Mouse (Mus musculus): ENCODE measurements at regions not wholly inside any gene's neighbourhood (a gene's known extent, or its start where the extent isn't known, plus 50 kb on each side); places are given as distances from the start of the nearest gene placed in this dataset.

DNA sequence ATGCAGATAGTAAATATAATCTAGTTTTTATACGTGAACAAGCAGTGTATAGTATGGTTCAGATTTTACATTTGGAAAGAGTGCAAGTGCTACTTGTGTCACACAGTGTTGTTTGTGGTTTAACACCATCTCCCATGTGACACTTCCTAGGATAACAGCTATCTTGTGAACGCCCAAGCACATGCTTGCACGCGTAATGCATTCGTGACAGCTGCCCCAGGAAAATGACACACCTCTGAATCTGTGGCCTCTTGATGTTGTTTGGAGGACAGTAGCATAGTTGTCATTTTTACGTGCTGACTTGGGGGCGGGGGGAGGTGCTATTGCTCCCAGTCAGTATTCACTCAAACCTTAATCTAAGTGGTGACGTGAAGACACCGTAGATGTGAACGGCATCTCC lies 256.2 kb upstream of the Daam1 start:
- no peak for DNase-seq
- Histone ChIP-seq H3K79me2 (replicated peaks; ENCODE audit: control insufficient read depth, insufficient read depth, low read length) (no peaks in the 10 kb centered on the region), H3K27ac (no peak overlapping the region), H3K27me3 (ENCODE audit: control insufficient read depth, insufficient read depth, low read length) (no peaks in the 10 kb centered on the region; the same call in 1 of the 2 replicates), H3K36me3 (ENCODE audit: control insufficient read depth, insufficient read depth, low read length) (no peaks in the 10 kb centered on the region), H3K4me3 (no peak overlapping the region), H3K9ac (ENCODE audit: low read depth, low read length) (no peak overlapping the region), H3K4me1 (ENCODE audit: control insufficient read depth, insufficient read depth, low read length) (no peaks in the 10 kb centered on the region)
- TF ChIP-seq POLR2A (IDR thresholded peaks at IDR 0.05; ENCODE audit: insufficient read depth, low read depth, low read length) (no peak), CTCF (IDR thresholded peaks at IDR 0.05) (no peak), EP300 (IDR thresholded peaks at IDR 0.05; ENCODE audit: insufficient read depth, low read depth, low read length) (no peak)
- intact Hi-C loops (cut with DNase I), result no loop called here
- 77% methylated on average over 10 of the region's 10 CpGs for WGBS

DNA sequence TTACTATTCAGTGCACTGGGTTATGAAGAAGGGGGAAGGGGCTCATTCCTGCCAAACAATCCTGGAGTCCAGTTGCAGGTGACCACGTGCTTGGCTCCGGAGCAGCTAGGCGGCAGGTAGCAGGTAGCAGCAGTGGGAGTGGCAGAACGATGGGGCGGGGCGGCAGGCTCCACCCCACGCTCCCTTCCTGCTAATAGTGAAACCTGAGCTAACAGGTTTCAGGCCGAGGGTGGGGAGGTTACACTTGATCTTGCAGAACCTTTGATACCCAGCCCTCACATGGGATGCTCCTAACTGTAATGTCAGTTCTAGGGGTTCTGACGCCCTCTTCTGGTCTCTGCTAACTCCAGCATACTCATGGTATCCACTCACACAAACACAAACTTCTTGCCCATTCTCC lies 253.5 kb upstream of the Daam1 start:
- Histone ChIP-seq H3K4me3 (no peak overlapping the region), H3K27ac (no peak overlapping the region), H3K27me3 (ENCODE audit: control insufficient read depth, insufficient read depth, low read length) (no peaks in the 10 kb centered on the region; the same call in 1 of the 2 replicates), H3K79me2 (replicated peaks; ENCODE audit: control insufficient read depth, insufficient read depth, low read length) (no peaks in the 10 kb centered on the region), H3K9ac (ENCODE audit: low read depth, low read length) (no peak overlapping the region), H3K36me3 (ENCODE audit: control insufficient read depth, insufficient read depth, low read length) (no peaks in the 10 kb centered on the region), H3K4me1 (ENCODE audit: control insufficient read depth, insufficient read depth, low read length) (no peaks in the 10 kb centered on the region)
- TF ChIP-seq EP300 (IDR thresholded peaks at IDR 0.05; ENCODE audit: insufficient read depth, low read depth, low read length) (no peak), CTCF (IDR thresholded peaks at IDR 0.05) (peak; percentile 42)
- DNase-seq, result no peak
- intact Hi-C loops (cut with DNase I), result no loop called here
- 11% methylated on average over 9 of the region's 9 CpGs for WGBS

DNA sequence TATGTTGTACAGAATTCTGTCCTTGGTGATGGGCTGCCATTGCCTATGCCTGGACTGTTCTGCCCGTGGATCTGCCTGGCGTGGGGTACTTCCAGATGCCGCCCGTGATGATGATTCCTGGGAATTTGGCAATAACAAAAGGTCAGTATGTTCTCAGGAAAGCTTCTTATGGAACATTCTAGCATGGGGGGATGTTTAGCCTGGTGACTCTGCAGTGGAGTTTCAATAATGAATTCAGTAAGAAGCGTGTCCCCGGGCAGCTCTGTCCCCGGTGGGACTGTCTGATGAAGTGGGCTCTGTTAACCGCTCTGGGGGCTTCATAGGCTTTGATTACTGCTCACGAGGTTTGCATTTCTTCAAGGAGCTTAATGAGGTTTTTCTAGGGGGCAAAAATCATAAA lies 252.9 kb upstream of the Daam1 start:
- H3K27me3 ChIP-seq (ENCODE audit: control insufficient read depth, insufficient read depth, low read length), result no peaks in the 10 kb centered on the region; the same call in 1 of the 2 replicates
- TF ChIP-seq EP300 (IDR thresholded peaks at IDR 0.05; ENCODE audit: insufficient read depth, low read depth, low read length) (no peak), CTCF (IDR thresholded peaks at IDR 0.05) (no peak), POLR2A (IDR thresholded peaks at IDR 0.05; ENCODE audit: insufficient read depth, low read depth, low read length) (no peak)
- WGBS, result 88% methylated on average over 9 of the region's 9 CpGs
- H3K79me2 ChIP-seq (replicated peaks; ENCODE audit: control insufficient read depth, insufficient read depth, low read length), result no peaks in the 10 kb centered on the region
- H3K36me3 ChIP-seq (ENCODE audit: control insufficient read depth, insufficient read depth, low read length), result no peaks in the 10 kb centered on the region
- intact Hi-C loops (cut with DNase I), result no loop called here
- no peak overlapping the region for H3K27ac ChIP-seq
- H3K4me1 ChIP-seq (ENCODE audit: control insufficient read depth, insufficient read depth, low read length), result no peaks in the 10 kb centered on the region
- DNase-seq, result no peak
- H3K9ac ChIP-seq (ENCODE audit: low read depth, low read length), result no peak overlapping the region
- H3K4me3 ChIP-seq, result no peak overlapping the region

DNA sequence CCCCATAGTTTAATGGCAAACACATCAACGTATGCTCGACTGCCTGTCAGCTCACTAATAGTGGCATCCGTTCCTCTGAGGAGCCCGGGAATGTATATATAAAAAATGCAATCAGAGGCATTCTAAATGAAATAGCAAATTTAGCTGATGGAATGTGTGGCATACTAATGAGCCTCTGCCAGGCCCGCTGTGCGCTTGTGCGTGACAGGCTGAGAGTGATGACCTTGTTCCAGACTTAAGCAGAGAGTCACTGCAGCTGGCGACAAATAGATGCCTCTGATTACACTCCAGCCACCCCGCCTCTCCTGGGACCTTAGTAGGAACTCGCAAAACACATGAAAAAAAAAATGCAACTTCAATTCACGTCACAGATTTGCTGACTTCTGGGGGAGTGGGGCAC lies 252.0 kb upstream of the Daam1 start:
- H3K79me2 ChIP-seq (replicated peaks; ENCODE audit: control insufficient read depth, insufficient read depth, low read length), result no peaks in the 10 kb centered on the region
- no peaks in the 10 kb centered on the region for H3K36me3 ChIP-seq (ENCODE audit: control insufficient read depth, insufficient read depth, low read length)
- TF ChIP-seq CTCF (IDR thresholded peaks at IDR 0.05) (no peak), EP300 (IDR thresholded peaks at IDR 0.05; ENCODE audit: insufficient read depth, low read depth, low read length) (no peak), POLR2A (IDR thresholded peaks at IDR 0.05; ENCODE audit: insufficient read depth, low read depth, low read length) (no peak)
- no peak overlapping the region for H3K9ac ChIP-seq (ENCODE audit: low read depth, low read length)
- H3K27ac ChIP-seq, result no peak overlapping the region
- no peaks in the 10 kb centered on the region for H3K4me1 ChIP-seq (ENCODE audit: control insufficient read depth, insufficient read depth, low read length)
- H3K27me3 ChIP-seq (ENCODE audit: control insufficient read depth, insufficient read depth, low read length), result no peaks in the 10 kb centered on the region; the same call in 1 of the 2 replicates
- intact Hi-C loops (cut with DNase I), result no loop called here
- no peak for DNase-seq
- 67% methylated on average over 11 of the region's 11 CpGs for WGBS
- no peak overlapping the region for H3K4me3 ChIP-seq

DNA sequence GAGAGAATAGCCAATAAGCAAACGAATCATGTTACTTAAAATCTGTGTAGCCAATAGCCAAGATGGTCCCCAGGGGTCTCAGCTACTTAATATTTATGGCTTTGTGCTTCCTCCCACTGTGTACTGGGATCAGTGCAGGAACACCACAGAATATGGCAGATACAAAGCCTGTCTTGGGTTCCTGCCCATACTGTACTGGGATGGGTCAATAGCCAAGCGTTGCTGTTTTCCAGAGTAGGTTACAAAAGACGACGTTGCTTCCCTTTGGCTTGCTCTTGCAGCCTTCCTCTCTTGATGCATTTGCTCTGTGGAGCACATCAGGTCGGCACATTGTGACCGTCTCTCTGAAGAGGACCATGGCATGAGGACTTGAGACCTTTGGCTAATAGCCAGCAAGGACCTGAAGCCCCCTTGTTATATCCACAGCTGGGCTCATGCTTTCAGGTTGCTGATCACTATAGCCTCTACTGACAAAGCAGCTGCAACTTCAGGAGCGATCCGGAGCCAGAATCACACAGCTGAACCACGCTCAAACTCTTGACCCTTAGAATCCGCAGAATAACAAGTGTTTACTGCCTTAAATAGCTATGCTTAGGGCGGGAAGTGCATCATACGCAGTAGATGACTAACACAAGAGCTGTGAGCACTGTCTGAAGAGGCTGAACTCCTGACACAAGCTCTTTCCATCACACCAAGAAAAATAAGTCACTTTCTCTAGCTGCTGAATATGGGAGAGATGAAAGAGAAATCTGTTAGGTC lies 250.2 kb upstream of the Daam1 start:
- WGBS, result 68% methylated on average over 12 of the region's 12 CpGs
- intact Hi-C loops (cut with DNase I), result no loop called here
- Histone ChIP-seq H3K4me3 (no peak overlapping the region), H3K4me1 (ENCODE audit: control insufficient read depth, insufficient read depth, low read length) (no peaks in the 10 kb centered on the region), H3K36me3 (ENCODE audit: control insufficient read depth, insufficient read depth, low read length) (no peaks in the 10 kb centered on the region), H3K9ac (ENCODE audit: low read depth, low read length) (no peak overlapping the region), H3K27me3 (ENCODE audit: control insufficient read depth, insufficient read depth, low read length) (no peaks in the 10 kb centered on the region; the same call in 1 of the 2 replicates), H3K79me2 (replicated peaks; ENCODE audit: control insufficient read depth, insufficient read depth, low read length) (no peaks in the 10 kb centered on the region), H3K27ac (no peak overlapping the region)
- peak; percentile 14 to 30 for DNase-seq
- TF ChIP-seq POLR2A (IDR thresholded peaks at IDR 0.05; ENCODE audit: insufficient read depth, low read depth, low read length) (no peak), CTCF (IDR thresholded peaks at IDR 0.05) (no peak), EP300 (IDR thresholded peaks at IDR 0.05; ENCODE audit: insufficient read depth, low read depth, low read length) (no peak)

DNA sequence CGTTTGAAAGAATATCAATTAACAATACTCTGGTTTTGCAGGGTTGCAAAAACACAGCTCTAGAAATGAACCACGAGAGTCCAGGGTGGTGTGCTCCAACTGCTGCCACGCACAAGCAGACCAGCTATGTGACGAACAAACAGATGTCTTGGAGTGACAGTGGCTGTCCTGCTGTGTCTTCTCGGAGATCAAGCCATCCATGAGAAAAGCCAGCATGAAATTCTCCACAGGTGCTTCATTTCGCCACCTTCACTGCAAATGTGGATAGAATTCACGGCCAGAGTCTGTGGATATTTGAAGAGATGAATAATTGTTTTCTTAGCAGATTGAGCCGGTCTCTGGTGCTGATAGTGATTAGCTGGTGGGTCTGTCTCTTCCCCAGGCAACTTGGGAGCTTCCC lies 246.3 kb upstream of the Daam1 start:
- intact Hi-C loops (cut with DNase I), result no loop called here
- 66% methylated on average over 8 of the region's 8 CpGs for WGBS
- no peaks in the 10 kb centered on the region for H3K79me2 ChIP-seq (replicated peaks; ENCODE audit: control insufficient read depth, insufficient read depth, low read length)
- TF ChIP-seq CTCF (IDR thresholded peaks at IDR 0.05) (no peak), EP300 (IDR thresholded peaks at IDR 0.05; ENCODE audit: insufficient read depth, low read depth, low read length) (no peak), POLR2A (IDR thresholded peaks at IDR 0.05; ENCODE audit: insufficient read depth, low read depth, low read length) (no peak)
- no peaks in the 10 kb centered on the region for H3K4me1 ChIP-seq (ENCODE audit: control insufficient read depth, insufficient read depth, low read length)
- no peak overlapping the region for H3K27ac ChIP-seq
- no peaks in the 10 kb centered on the region for H3K27me3 ChIP-seq (ENCODE audit: control insufficient read depth, insufficient read depth, low read length)
- DNase-seq, result no peak
- no peak overlapping the region for H3K9ac ChIP-seq (ENCODE audit: low read depth, low read length)
- H3K36me3 ChIP-seq (ENCODE audit: control insufficient read depth, insufficient read depth, low read length), result no peaks in the 10 kb centered on the region
- H3K4me3 ChIP-seq, result no peak overlapping the region
